Mouse (Mus musculus): Measurements from ENCODE around the gene Cxcl13. TPM values are rescaled to one million over a fixed set of nuclear protein-coding genes. Genes with fewer than 3 reads are reported as not detected.

Cxcl13 gene
- 0.20 TPM in 1 of 2 replicates, not detected in the other for polyA plus RNA-seq (2016; fragmentation: Nextera tagmentation; extraction: Ambion mirVana)

DNA sequence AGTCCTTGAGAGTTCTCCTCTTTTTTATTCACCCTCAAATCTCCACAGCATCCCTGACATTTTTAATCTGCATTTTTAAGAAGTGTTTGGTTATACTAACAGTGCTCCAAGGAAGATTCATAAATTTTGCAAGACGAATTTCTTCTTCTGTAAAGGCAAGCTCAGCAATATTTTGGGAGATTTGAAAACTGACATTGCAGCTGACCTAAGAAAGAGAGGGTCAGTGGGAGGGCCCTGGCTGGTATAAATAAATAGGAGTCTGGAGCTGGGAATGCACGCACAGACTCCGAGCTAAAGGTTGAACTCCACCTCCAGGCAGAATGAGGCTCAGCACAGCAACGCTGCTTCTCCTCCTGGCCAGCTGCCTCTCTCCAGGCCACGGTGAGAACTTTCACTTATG, at the start of gene Cxcl13:
Cxcl13 (plus strand) TSS at position 301 of the 400 bp plus-strand sequence.
- H3K36me3 ChIP-seq: no peaks in the 10 kb centered on the region
- 72% methylated on average over 5 of the region's 5 CpGs for whole genome bisulfite sequencing
- no peak for DNase-seq (ENCODE audit: low spot score)

DNA sequence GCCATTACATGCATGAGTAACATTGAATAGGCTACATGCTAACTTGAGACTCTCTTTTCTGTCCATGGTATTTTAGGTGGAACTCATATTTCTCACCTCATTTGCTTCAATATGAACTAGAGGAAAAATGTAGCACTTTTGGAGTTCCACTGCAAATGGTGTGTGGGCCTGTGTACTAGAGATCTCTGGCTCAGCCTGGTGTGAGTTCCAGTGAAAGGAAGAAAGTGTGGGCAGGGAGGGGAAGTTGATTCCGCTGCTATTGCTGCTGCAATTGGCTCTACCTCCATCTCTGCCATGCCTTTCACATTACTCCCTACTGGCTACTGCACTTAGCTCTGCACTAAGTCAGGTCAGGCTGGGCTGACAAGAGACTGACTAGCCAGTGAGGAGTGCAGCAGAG, 45.7 kb upstream of the Cxcl13 start:
- Histone ChIP-seq H3K9me3 (replicated peaks) (no peaks in the 10 kb centered on the region), H3K4me3 (no peak overlapping the region), H3K4me1 (no peaks in the 10 kb centered on the region), H3K27ac (replicated peaks) (no peak overlapping the region), H3K36me3 (no peaks in the 10 kb centered on the region), H3K27me3 (ENCODE audit: low read depth, poor library complexity, severe bottlenecking) (no peaks in the 10 kb centered on the region)
- no peak for DNase-seq (ENCODE audit: low spot score)
- 76% methylated on average over 1 of the region's 1 CpGs for WGBS

More for the DNA sequence above, at the start of gene Cxcl13:
- Histone ChIP-seq H3K4me1 (no peaks in the 10 kb centered on the region), H3K4me3 (no peak within 1 kb of the TSS), H3K9me3 (replicated peaks) (no peaks in the 10 kb centered on the region), H3K27ac (replicated peaks) (no peak within 1 kb of the TSS), H3K27me3 (ENCODE audit: low read depth, poor library complexity, severe bottlenecking) (no peaks in the 10 kb centered on the region)

DNA sequence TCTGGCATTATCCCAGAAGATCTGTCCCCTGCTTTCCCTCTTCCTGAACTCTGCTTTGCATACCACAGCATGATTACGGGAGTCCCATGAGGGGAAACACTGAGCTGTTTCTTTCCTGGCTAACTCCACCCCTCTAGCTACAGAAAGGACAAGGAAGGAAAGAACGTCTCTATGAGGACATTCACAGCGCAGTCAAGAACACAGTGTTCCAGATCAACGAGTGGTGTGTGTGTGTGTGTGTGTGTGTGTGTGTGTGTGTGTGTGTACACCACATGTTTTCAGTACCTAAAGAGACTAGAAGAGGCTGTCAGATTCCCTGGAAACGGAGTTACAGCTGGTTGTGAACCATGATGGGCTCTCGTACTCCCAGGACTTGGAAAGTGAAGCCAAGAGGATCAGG, 38.3 kb upstream of the Cxcl13 start:
- no peaks in the 10 kb centered on the region for H3K27me3 ChIP-seq (ENCODE audit: low read depth, poor library complexity, severe bottlenecking)
- H3K27ac ChIP-seq (replicated peaks): no peak overlapping the region
- H3K4me3 ChIP-seq: no peak overlapping the region
- WGBS: 86% methylated on average over 6 of the region's 6 CpGs
- no peaks in the 10 kb centered on the region for H3K4me1 ChIP-seq
- H3K9me3 ChIP-seq (replicated peaks): no peaks in the 10 kb centered on the region; the same call in 1 of the 2 replicates
- DNase-seq (ENCODE audit: low spot score): no peak
- no peaks in the 10 kb centered on the region for H3K36me3 ChIP-seq

DNA sequence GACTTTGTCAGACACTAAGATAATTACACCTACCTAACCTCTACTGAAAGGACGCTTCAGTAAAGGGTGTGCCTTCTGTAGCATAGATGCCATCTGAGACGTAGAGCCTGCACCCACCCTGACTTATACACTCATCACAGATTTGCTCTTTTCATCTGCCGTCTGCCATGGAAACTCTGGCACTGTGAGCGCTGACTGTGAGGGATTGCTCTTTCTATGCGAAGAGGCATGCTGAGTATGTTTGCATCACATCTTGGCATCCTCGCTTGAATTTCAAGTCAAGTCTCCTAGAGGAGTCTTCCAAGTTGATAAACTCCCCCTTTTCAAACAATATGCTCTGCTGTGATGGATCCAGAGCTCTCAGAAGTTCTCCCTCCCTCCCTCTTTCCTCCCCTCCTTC, 32.7 kb upstream of the Cxcl13 start:
- no peaks in the 10 kb centered on the region for H3K4me1 ChIP-seq
- WGBS: 75% methylated on average over 6 of the region's 6 CpGs
- no peaks in the 10 kb centered on the region for H3K36me3 ChIP-seq
- H3K9me3 ChIP-seq (replicated peaks): no peaks in the 10 kb centered on the region
- H3K27me3 ChIP-seq (ENCODE audit: low read depth, poor library complexity, severe bottlenecking): no peaks in the 10 kb centered on the region
- no peak overlapping the region for H3K27ac ChIP-seq (replicated peaks)
- no peak for DNase-seq (ENCODE audit: low spot score)
- H3K4me3 ChIP-seq: no peak overlapping the region

DNA sequence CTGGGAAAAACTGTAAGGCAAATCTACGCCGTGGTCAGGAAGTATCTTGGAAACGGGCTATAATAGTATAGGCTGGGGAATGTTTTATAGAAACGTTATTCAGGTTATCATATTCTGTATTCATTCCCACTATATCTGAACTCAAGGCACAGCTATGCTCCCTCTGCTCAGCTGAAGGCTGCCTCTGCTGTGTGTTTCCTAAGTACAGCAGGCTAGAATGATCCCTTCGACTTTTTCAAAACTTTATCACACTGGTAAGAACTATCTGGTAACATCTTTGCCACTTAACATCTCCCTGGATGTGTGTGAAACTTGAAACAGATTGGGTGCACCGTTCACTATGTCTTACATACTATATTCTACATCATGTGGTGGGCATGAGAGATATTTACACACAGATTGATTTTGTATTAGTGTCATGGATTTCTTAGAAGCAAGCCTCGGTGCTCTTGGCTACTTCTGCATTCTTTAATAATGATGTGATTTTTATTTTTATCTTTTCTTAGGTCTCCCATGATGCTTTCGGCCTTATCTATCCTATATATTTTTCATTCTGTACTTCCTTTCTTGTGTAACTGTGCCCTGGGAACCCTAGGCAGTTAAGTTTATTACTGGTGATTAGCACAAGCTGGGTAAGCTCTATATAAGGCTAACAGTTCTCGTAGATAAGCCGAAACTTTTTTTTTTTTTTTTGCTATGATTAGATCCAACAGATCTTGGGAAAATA, 31.4 kb upstream of the Cxcl13 start:
- no peaks in the 10 kb centered on the region for H3K27me3 ChIP-seq (ENCODE audit: low read depth, poor library complexity, severe bottlenecking)
- H3K27ac ChIP-seq (replicated peaks): no peak overlapping the region
- 90% methylated on average over 10 of the region's 10 CpGs for WGBS
- no peaks in the 10 kb centered on the region for H3K9me3 ChIP-seq (replicated peaks)
- no peaks in the 10 kb centered on the region for H3K36me3 ChIP-seq
- H3K4me1 ChIP-seq: no peaks in the 10 kb centered on the region
- no peak overlapping the region for H3K4me3 ChIP-seq
- no peak for DNase-seq (ENCODE audit: low spot score)

DNA sequence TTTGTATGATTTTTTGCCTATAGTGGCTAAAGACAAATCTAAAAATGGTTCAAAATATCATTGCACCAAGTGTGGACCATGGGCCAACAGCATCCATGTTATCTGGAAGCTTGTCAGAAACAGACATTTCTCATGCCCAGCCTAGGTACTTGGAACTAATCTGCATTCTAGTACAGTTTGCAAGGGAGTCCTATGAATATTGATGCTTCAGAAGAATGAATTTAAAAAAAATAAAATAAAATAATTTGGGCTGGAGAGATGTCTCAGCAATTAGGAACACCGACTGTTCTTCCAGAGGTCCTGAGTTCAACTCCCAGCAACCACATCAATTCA, 30.9 kb upstream of the Cxcl13 start:
- DNase-seq (ENCODE audit: low spot score): no peak
- Histone ChIP-seq H3K27ac (replicated peaks) (no peak overlapping the region), H3K4me1 (no peaks in the 10 kb centered on the region), H3K27me3 (ENCODE audit: low read depth, poor library complexity, severe bottlenecking) (no peaks in the 10 kb centered on the region), H3K36me3 (no peaks in the 10 kb centered on the region), H3K9me3 (replicated peaks) (no peaks in the 10 kb centered on the region), H3K4me3 (no peak overlapping the region)
- 93% methylated on average over 1 of the region's 1 CpGs for WGBS

DNA sequence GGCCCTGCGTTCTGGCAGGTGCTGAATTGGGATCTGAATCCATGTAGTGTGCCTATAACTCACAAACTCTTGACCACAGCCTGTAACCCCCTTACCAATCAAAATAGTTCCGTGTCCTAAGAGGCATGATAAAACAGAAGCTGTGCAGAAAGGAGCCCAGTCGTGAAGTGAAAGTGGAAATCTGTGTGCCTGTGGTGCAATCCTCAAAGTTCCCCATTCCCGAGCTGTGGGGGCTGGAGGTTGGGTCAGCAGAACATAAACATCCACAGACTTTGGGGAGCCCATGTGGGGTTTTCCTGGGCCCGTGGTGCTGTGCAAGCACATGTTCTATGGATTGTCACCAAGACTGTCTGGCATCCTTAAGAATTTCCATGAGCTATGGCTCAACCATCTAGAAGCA, 21.7 kb upstream of the Cxcl13 start:
- H3K27me3 ChIP-seq (ENCODE audit: low read depth, poor library complexity, severe bottlenecking): no peaks in the 10 kb centered on the region
- 79% methylated on average over 5 of the region's 5 CpGs for WGBS
- no peak overlapping the region for H3K4me3 ChIP-seq
- no peak overlapping the region for H3K27ac ChIP-seq (replicated peaks)
- no peaks in the 10 kb centered on the region for H3K4me1 ChIP-seq
- H3K9me3 ChIP-seq (replicated peaks): no peaks in the 10 kb centered on the region
- no peak for DNase-seq (ENCODE audit: low spot score)
- no peaks in the 10 kb centered on the region for H3K36me3 ChIP-seq

DNA sequence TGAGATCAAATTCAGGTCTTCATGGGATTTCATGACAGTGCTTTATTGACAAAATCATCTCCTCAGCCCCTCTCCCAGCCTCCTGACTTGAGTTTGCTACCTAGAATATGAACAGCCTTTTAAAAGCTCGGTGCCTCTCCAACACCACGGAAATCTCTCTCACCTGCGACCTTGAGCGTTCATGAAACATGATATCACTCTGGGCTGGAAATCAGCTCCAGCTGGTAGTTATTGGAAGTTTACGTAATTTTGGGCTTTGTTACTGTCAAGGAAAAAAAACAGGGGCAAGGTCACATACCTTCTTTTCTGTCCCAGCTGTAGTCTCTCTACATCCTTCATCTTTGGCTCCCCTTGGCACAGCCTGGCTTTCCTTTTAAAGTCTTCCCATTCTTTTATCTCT, 20.7 kb upstream of the Cxcl13 start:
- no peak for DNase-seq (ENCODE audit: low spot score)

DNA sequence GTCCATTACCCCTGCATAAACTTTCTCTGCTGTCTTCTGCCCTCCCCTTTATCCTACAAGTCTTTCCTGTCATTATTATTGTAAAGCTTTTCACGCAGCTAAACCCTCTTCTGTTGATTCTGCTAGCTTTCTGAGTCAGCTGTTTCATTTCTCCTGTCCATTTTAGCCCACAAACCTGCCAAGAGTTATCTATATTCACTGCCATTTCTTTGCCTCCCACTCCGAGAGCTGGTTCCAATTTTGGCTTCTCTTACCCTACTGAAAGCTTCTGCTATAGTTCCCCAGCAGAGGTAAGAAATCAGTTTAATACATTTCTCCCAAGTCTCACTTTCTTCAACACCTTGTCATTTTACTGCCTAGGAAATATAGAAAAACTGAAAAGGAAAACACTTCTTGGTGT, 19.6 kb upstream of the Cxcl13 start:
- Histone ChIP-seq H3K27me3 (ENCODE audit: low read depth, poor library complexity, severe bottlenecking) (no peaks in the 10 kb centered on the region), H3K4me3 (no peak overlapping the region), H3K36me3 (no peaks in the 10 kb centered on the region), H3K4me1 (no peaks in the 10 kb centered on the region), H3K27ac (replicated peaks) (no peak overlapping the region), H3K9me3 (replicated peaks) (no peaks in the 10 kb centered on the region)
- WGBS: 78% methylated on average over 2 of the region's 2 CpGs
- DNase-seq (ENCODE audit: low spot score): no peak

More for the DNA sequence above, 20.7 kb upstream of the Cxcl13 start:
- no peaks in the 10 kb centered on the region for H3K27me3 ChIP-seq (ENCODE audit: low read depth, poor library complexity, severe bottlenecking)
- H3K27ac ChIP-seq (replicated peaks): no peak overlapping the region
- no peaks in the 10 kb centered on the region for H3K9me3 ChIP-seq (replicated peaks)
- H3K4me1 ChIP-seq: no peaks in the 10 kb centered on the region
- 87% methylated on average over 5 of the region's 5 CpGs for WGBS
- H3K36me3 ChIP-seq: no peaks in the 10 kb centered on the region
- H3K4me3 ChIP-seq: no peak overlapping the region

DNA sequence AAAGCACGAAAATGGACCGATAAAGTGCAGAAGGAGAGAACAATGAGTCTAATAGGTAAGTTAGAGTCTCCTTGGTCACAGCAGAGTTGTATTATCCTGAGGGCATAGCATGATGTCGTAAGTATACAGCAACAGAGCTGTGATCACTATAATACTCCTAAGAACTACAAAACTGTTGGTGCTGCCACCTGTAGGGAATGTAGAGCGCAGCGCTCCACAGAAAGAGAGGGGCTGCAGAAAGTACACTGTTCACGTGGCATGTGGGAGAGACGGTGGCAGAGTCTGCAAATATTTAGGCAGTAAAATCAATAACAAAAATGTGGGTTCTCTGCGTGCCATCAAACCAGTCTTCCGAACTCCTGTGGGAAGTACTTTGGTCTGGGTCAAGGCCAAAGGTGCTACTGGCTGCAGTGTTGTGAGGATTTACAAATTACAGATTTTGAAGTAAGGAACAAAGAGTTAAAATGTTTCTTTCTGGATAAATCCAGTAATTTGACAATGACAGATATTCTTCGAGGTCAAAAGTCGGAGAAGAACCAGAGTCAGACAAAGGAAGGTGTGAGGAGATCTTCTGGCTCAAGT, 18.6 kb upstream of the Cxcl13 start:
- no peaks in the 10 kb centered on the region for H3K4me1 ChIP-seq
- DNase-seq (ENCODE audit: low spot score): no peak
- no peak overlapping the region for H3K27ac ChIP-seq (replicated peaks)
- no peaks in the 10 kb centered on the region for H3K27me3 ChIP-seq (ENCODE audit: low read depth, poor library complexity, severe bottlenecking)
- H3K36me3 ChIP-seq: no peaks in the 10 kb centered on the region
- no peak overlapping the region for H3K4me3 ChIP-seq
- no peaks in the 10 kb centered on the region for H3K9me3 ChIP-seq (replicated peaks)
- WGBS: 83% methylated on average over 11 of the region's 11 CpGs

DNA sequence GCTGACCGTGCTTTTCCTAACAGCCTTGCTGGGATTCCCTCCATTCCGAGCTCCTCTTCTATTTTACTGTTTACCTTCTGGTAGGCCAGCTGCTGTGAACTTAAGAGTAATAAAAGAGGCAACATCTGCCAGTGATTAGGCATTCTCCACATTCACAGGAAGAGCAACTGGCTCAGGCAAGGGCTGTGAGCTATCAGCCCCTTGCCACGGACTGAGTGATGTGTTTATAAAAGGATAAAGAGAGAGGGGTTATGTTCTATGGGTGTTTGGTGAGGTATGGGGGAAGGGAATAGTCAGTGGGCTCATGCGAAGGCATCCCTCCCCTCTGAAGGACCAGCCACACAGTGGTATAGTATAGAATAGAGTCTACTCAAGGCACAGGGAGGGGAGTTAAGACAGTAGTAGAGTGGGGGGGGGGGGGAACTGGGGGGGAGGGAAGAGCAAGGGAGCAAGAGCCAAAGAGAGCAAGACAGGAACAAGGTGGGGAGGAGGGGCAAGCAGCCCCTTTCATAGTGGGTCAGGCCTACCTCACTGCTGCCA, 16.0 kb upstream of the Cxcl13 start:
- H3K9me3 ChIP-seq (replicated peaks): no peaks in the 10 kb centered on the region
- H3K27me3 ChIP-seq (ENCODE audit: low read depth, poor library complexity, severe bottlenecking): no peaks in the 10 kb centered on the region
- no peak for DNase-seq (ENCODE audit: low spot score)
- H3K4me3 ChIP-seq: no peak overlapping the region
- 55% methylated on average over 4 of the region's 4 CpGs for WGBS
- no peaks in the 10 kb centered on the region for H3K36me3 ChIP-seq
- H3K4me1 ChIP-seq: no peaks in the 10 kb centered on the region
- H3K27ac ChIP-seq (replicated peaks): no peak overlapping the region

DNA sequence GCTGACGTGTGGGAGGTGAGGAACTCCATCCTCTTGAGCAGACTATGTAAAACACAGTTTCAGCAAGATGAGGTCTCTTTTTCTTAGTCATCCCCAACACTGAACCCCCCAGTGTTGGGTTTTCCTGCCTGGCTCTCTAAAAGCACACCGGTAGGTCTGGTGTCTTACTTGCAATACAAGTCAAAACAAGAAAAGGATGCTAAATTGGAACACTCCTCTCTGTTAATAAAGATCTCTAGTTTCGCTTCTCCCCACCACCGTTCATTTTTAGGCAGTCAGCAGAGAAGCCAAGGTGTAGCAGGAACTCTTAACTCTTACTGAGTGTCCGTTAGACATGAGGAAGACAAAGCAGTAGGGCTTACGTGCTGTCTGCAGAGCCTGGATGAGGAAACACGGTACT, 15.2 kb upstream of the Cxcl13 start:
- Histone ChIP-seq H3K4me1 (no peaks in the 10 kb centered on the region), H3K27ac (replicated peaks) (no peak overlapping the region), H3K36me3 (no peaks in the 10 kb centered on the region), H3K9me3 (replicated peaks) (no peaks in the 10 kb centered on the region), H3K27me3 (ENCODE audit: low read depth, poor library complexity, severe bottlenecking) (no peaks in the 10 kb centered on the region), H3K4me3 (no peak overlapping the region)
- 86% methylated on average over 7 of the region's 7 CpGs for WGBS
- no peak for DNase-seq (ENCODE audit: low spot score)

DNA sequence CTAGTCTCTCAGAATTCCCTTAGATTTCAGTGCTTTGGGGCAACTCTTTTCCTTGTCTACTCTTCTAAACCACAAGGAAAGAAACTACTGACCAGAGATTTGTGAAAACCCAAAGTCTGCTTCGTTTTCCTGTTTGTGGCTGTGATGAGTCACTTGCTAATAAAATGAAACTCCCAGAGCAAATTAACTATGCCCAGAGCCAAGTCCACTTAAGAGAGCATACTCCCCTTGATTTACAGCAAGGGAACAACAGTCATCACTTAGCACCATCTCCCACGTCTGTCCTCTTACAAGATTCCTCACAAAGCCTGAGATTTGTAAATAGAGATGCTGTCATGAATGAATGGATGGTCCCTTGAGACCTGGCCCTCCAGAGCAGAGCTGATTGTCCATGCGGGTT, 11.6 kb upstream of the Cxcl13 start:
- Histone ChIP-seq H3K27me3 (ENCODE audit: low read depth, poor library complexity, severe bottlenecking) (no peaks in the 10 kb centered on the region), H3K4me1 (no peaks in the 10 kb centered on the region), H3K4me3 (no peak overlapping the region), H3K9me3 (replicated peaks) (no peaks in the 10 kb centered on the region), H3K27ac (replicated peaks) (no peak overlapping the region), H3K36me3 (no peaks in the 10 kb centered on the region)
- DNase-seq (ENCODE audit: low spot score): no peak
- WGBS: 66% methylated on average over 3 of the region's 3 CpGs

All from midbrain, embryonic 10.5 days (tissue).